Mouse (Mus musculus) heart, adult 18-20 months (tissue): ENCODE results near the gene Colca2. TPM values are rescaled to one million over a fixed set of nuclear protein-coding genes. Genes with fewer than 3 reads are reported as not detected.

ENCODE experiments used
- DNase-seq, 2 experiments: peaks; one replicate each; pipeline ENCODE4 v3.0.0; 2021 to 2022; ENCODE audit warnings: mixed read lengths in 1 of 2
- long read RNA-seq, 2 experiments: library from polyadenylated mRNA; stranded (forward); transcript quantifications; one replicate each; pipeline ENCODE4 v2.0.0; 2021
- total RNA-seq, 2 experiments: library from RNA; stranded (reverse); gene quantifications; 2 replicates each; pipeline ENCODE4 v1.2.3; 2021

Colca2 gene
- total RNA-seq, result 1 to 10 TPM; 1.3 to 2.0 TPM
- long read RNA-seq, experiment 1, partial matches to known transcripts, result 0 of 1 reads
- long read RNA-seq, experiment 1, other reads (novel, unspliced or antisense), result 1 of 1 reads
- long read RNA-seq, experiment 2, result 0 reads

GRCm38 (mm10) chr9:51278500-51279381 is at the start of gene Colca2:
Gene Colca2, minus strand, starts transcription at chr9:51278569.
- DNase-seq, result peak; percentile 88

DNA sequence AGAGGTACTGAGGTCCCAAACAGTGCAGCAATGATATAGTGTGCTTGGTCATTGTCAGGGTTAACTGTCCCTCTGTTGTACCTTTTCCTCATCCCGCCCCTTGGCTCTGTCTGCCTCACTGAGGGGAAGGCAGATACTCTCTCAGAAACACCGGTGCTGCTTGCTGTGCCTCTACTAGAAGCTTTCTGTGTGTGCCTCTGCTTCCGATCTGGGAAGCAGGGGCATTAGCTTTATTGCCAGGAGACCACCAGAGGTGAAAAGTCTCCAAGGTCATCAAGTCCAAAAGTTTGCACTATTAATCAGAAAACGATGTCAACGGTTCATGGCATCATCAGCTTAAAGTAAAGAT is 49.2 kb upstream of the Colca2 start:
- DNase-seq, result no peak

DNA sequence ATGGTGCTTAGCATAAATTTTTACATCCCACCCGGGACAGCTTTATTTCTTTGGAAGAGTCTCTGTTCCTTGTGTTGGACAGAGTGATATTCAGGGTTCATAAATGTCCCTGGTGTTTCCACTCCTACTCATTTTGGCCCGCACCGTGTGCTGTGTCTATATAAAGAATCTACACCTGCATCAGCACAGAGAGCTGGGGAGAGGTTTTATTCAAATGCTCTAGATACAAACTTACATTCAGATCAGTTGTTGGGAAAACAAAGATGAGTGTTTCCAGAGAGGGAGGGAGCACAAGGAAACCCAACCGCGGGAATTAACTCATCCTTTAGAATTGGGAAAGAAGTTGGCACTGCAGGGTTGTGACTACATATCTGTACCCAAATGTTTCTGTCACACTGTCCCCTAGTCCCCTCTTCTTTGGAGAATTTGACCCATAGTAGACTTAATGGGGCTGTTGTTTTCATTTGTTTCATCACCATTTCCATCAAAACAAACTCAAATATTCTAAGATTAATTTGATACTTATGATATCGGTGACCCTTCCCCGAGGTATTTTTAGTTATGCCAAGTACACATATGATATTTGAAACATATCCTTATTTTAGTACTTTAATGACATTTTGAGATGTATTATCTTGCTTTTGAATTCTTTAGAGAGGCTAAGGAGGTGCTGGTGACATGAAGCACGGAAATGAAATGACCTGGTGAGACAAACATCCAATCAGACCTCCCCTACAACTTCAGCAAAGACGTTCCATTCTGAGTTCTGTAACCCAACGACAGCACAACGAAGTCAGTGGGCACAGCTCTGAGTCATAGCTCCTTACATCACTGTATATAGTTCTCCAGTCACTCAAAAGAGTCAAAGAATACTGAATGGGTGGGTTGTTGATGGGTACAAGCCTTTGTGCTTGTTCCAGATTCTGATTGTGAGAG is 48.5 kb upstream of the Colca2 start:
- DNase-seq, result no peak

GRCm38 (mm10) chr9:51324406-51325065 is 46.2 kb upstream of the Colca2 start:
- no peak for DNase-seq

DNA sequence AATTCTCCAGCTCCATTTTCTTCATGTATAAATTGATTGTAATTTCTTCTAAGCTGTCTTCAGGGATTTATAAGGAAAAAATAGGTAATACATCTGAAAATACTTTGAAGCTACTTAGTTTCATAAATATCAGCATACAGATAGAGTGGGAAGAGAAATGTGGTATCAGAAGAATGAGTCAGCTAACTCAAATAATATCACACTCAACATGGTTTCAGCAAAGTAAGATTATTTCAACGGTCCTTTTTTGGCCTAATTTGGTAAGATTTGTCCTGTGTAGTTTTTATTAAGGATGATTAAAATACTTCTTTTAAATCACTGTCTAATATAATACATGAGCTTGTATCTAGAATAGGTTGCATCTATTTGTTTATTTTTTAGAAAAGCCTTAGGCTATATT is 41.7 kb upstream of the Colca2 start:
- DNase-seq, result no peak

- DNase-seq, result no peak
Observed at GRCm38 (mm10) chr9:51318246-51318645, 39.9 kb upstream of the Colca2 start.

DNA sequence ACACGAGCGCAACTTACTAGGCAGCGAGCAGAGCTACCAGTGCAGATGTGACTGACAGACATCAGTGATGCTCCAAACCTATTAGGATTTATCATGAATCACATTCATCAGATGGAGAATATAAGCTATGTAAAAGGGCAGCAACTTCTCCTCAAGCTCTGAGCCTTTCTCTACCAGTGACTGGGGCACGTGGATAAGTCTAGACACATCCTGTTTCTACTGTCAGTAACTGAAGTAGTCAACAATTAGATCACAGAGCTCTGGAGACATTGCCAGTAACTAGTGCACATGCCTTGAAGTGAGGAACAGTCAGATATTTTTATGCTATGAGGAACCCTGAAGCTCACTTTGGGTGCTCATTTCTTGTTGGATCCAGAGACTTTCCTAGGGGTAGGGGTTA is 39.0 kb upstream of the Colca2 start:
- no peak for DNase-seq

DNA sequence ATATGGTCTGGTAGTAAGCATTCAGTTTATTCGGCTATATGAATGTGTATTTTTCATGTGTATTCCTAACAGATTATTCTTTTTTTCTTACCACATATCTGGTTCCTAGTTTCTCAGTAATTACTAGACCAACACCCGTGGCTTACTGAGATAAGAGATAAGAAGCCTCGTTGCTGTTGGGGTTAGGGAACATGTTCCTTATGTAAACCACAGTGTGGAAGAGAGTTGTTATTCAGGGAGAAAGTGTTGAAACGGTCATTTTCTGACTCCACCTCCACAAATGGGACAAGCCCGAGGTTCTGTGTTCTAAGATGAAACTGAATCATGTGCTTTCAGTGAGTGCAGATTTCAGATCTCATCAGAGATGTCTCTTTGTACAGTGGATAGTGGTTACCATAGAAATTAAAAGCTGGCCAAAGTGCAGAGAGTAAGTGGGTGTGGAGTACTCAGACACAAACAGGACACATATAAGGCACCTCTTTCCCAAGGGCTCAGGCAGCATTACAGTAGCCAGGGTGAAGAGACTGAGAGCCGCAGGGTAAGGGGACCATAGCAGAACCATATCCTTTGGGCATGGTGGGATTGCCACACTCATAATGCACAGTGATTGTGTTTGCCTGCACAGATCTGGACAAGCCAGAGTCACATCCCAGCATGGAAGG is 37.2 kb upstream of the Colca2 start:
- no peak for DNase-seq

GRCm38 (mm10) chr9:51312554-51313317 is 34.4 kb upstream of the Colca2 start:
- DNase-seq, result no peak

GRCm38 (mm10) chr9:51310515-51310914 is 32.1 kb upstream of the Colca2 start:
- DNase-seq, result no peak

DNA sequence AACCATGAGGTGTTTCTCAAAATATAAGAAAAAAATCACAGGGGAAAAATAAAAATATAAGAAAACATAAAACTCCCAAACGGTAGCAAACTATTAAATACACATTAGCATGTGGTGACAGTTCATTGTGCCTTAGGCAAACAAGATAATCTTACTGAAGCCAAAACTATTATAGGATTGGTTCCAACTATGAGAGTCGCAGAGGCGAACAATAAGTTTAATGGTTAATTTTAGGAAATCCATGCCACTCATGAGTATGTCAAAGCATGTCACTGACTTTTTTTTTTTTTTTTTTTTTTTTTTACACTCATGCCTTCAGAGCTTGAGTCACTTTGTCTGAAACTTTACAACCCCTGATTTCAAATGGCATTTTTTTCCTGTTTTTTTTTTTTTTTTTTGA is 28.0 kb upstream of the Colca2 start:
- no peak for DNase-seq

GRCm38 (mm10) chr9:51305146-51305545 is 26.8 kb upstream of the Colca2 start:
- DNase-seq, result no peak

- no peak for DNase-seq
Observed at GRCm38 (mm10) chr9:51303980-51304379, 25.6 kb upstream of the Colca2 start.

DNA sequence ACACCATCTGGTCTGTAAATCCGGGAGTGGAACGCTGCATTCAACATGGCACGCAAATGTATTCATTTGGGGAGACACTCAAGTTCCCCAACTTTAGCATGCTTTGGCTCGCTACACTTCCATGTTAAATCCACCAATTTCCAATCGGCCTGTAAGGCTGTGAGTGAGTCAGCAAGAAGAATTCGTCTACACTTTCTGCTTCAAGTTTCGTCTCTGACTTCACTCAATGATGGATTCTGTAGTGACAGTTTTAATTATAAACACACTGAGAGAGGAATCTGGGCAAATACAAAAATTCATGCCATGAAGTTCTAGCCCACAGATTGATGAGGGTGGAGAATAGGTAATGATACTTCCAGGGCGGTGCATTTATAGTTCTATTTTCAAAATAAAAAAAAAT is 15.2 kb upstream of the Colca2 start:
- no peak for DNase-seq

DNA sequence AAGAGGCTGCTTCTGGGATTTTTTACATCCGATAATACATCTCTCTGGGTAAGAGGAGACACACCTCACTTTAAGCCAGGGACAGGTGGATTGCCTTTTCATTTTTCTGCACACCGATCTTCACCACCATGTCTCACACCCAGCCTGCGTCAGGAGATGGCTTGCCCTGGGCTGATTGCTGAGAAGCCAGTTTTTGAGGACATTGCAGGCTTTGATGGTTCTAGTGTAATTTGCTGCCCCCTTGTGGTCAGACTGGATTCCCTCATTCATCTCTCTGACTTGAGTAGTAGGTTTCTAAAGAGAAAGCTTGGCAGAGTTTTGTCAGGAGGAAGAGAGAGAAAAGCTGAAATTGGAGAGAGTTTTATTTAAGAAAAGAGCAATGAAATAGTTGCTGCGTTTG is 14.3 kb upstream of the Colca2 start:
- peak; percentile 75 to 88 for DNase-seq

GRCm38 (mm10) chr9:51290980-51291379 is 12.6 kb upstream of the Colca2 start:
- no peak for DNase-seq

GRCm38 (mm10) chr9:51286079-51286478 is 7.7 kb upstream of the Colca2 start:
- no peak for DNase-seq

GRCm38 (mm10) chr9:51277834-51278498 is 403 bp downstream of the Colca2 start:
- DNase-seq, result no peak

GRCm38 (mm10) chr9:51274678-51275077 is 3.7 kb downstream of the Colca2 start:
- DNase-seq, result no peak

GRCm38 (mm10) chr9:51273581-51274154 is 4.7 kb downstream of the Colca2 start:
- DNase-seq, result peak in 1 of 2 experiments; percentile 44
